Mouse (Mus musculus) ES-Bruce4 (cell line): Measurements from ENCODE around the gene Gpatch2. TPM values are rescaled to one million over a fixed set of nuclear protein-coding genes. Genes with fewer than 3 reads are reported as not detected.

Experiments used
- H3K27ac ChIP-seq: 2 replicates; pipeline ENCODE4 v1.5.1; 2012; ENCODE audit warnings: low read length, inconsistent platforms; ENCODE audit not compliant: insufficient read depth
- H3K27me3 ChIP-seq: 2 replicates; pipeline ENCODE4 v1.6.1; 2012; ENCODE audit warnings: mild to moderate bottlenecking, low read length, inconsistent platforms; ENCODE audit not compliant: control insufficient read depth, poor library complexity, insufficient read depth, severe bottlenecking
- H3K36me3 ChIP-seq: 2 replicates; pipeline ENCODE4 v1.6.1; 2012; ENCODE audit warnings: inconsistent platforms, mild to moderate bottlenecking, low read length, moderate library complexity; ENCODE audit not compliant: control insufficient read depth, poor library complexity, insufficient read depth, severe bottlenecking
- H3K4me1 ChIP-seq: one replicate; pipeline ENCODE4 v1.8.1; 2011; ENCODE audit warnings: low read length; ENCODE audit not compliant: control insufficient read depth, insufficient read depth
- H3K4me3 ChIP-seq: 2 replicates; pipeline ENCODE4 v1.5.1; 2011; ENCODE audit warnings: low read depth, mild to moderate bottlenecking, low read length
- H3K9ac ChIP-seq: 2 replicates; pipeline ENCODE4 v1.6.1; 2012; ENCODE audit warnings: low read depth, mild to moderate bottlenecking, inconsistent platforms; ENCODE audit not compliant: poor library complexity, severe bottlenecking
- H3K9me3 ChIP-seq: replicated peaks from 2 replicates; pipeline ENCODE4 v1.6.1; 2012; ENCODE audit warnings: mild to moderate bottlenecking, low read length, inconsistent platforms; ENCODE audit not compliant: control insufficient read depth, poor library complexity, insufficient read depth, severe bottlenecking
- CTCF ChIP-seq: IDR thresholded peaks from one replicate; pipeline ENCODE4 v1.8.1; 2011; ENCODE audit warnings: low read depth, low read length
- EP300 ChIP-seq: IDR thresholded peaks from 2 replicates; pipeline ENCODE4 v1.6.1; 2011; ENCODE audit warnings: low read depth, low read length; ENCODE audit not compliant: insufficient read depth
- POLR2A ChIP-seq: IDR thresholded peaks from one replicate; pipeline ENCODE4 v1.8.1; 2011; ENCODE audit warnings: low read length; ENCODE audit not compliant: insufficient read depth
- polyA plus RNA-seq: library from polyadenylated mRNA; stranded (reverse); fragments of >200 nt; gene quantifications from 2 replicates; pipeline ENCODE4 v1.2.4, GENCODE M21; 2011; ENCODE audit warnings: low read depth; ENCODE audit not compliant: missing spikeins, insufficient read depth, insufficient read length

Gene Gpatch2
- polyA plus RNA-seq, 1 experiment = 27.0 TPM

DNA sequence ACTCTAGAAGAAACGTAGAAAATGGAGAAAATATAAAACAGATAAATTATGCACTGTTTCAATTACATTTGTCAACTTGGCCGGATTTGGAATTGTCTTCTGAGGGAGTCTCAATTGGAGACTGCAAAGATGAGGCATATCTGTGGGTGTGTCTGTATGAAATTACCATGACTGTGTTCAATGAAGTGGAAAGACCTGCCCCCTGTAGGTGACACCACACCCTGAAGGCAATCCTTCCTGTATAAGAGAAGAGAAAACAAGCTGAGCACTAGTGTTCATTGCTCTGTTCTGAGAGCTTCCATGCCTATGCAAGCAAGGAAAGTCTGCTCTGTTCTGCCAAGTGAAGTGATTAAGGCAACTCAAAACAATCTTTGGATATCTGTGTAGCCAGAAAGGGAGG is 153.7 kb downstream of the Gpatch2 start:
- Histone ChIP-seq H3K27ac (no peak overlapping the region), H3K36me3 (no peaks in the 10 kb centered on the region), H3K9me3 (no peaks in the 10 kb centered on the region), H3K9ac (no peak overlapping the region), H3K4me3 (no peak overlapping the region), H3K4me1 (no peaks in the 10 kb centered on the region), H3K27me3 (no peaks in the 10 kb centered on the region)
- no peak for TF ChIP-seq EP300
- no peak for TF ChIP-seq POLR2A
- no peak for TF ChIP-seq CTCF

- TF ChIP-seq EP300 = no peak
- no peak for TF ChIP-seq POLR2A
- Histone ChIP-seq H3K27me3 (no peaks in the 10 kb centered on the region), H3K9me3 (no peaks in the 10 kb centered on the region), H3K36me3 (no peaks in the 10 kb centered on the region), H3K4me3 (no peak overlapping the region), H3K4me1 (peaks cover 1% of the 10 kb centered on the region), H3K27ac (no peak overlapping the region), H3K9ac (no peak overlapping the region)
These were observed 158.2 kb downstream of the Gpatch2 start for GRCm38 (mm10) chr1:187373506-187373905.

DNA sequence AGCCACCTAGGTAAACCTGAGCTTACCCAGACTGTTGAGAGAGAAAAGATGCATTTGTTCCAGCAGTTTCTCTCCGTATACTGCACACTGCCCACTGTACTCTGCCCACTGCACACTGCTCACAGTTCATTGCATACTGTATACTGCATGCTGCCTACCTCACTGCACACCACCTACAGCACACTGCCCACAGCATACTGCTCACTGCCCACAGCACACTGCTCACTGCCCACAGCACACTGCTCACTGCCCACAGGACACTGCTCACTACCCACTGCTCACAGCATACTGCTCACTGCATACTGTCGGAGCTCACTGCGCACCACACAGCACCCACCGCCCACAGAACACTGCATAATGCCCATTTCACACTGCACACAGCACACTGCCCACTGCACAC is 159.1 kb downstream of the Gpatch2 start:
- H3K4me1 ChIP-seq = peaks cover 1% of the 10 kb centered on the region
- no peak overlapping the region for H3K9ac ChIP-seq
- H3K36me3 ChIP-seq = no peaks in the 10 kb centered on the region
- no peaks in the 10 kb centered on the region for H3K27me3 ChIP-seq
- no peak overlapping the region for H3K4me3 ChIP-seq
- TF ChIP-seq POLR2A (no peak), EP300 (no peak), CTCF (no peak)
- no peaks in the 10 kb centered on the region for H3K9me3 ChIP-seq
- no peak overlapping the region for H3K27ac ChIP-seq

- Histone ChIP-seq H3K4me1 (peaks cover 1% of the 10 kb centered on the region), H3K4me3 (no peak overlapping the region), H3K27ac (no peak overlapping the region), H3K36me3 (no peaks in the 10 kb centered on the region), H3K9ac (no peak overlapping the region), H3K27me3 (no peaks in the 10 kb centered on the region), H3K9me3 (no peaks in the 10 kb centered on the region)
- TF ChIP-seq POLR2A = no peak
- no peak for TF ChIP-seq CTCF
- TF ChIP-seq EP300 = no peak
These were observed 161.8 kb downstream of the Gpatch2 start for GRCm38 (mm10) chr1:187376946-187377671.

DNA sequence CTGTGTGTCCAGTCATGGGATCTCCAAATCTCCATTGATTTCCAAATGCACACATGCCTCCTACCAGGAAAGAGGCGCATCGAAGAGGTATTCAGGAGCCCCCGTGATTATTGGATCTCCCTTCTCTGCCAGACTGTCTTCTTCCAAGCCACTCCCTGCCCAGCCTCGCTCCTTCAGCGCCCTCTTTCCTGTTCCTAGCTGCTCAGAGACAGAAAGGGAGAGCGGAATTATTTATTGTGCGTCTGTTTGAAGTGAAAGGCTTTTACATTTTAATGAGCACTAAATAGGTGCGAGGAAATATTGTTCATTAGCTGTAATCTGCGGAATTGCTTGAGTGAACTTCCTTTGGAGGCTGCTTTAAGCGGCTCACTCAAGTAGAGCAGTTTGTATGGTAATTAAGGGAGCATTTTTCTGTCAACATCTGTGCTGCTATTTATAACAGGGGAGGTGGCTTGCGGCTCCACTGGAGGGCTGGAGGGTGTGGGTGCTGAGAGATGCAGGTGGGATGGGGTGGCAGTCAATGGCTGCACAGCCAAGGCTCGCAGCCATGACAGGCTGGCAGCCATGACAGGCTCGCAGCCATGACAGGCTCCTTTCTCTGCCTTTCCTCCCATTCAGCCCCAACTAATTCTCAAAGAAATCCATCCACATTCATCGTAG is 162.7 kb downstream of the Gpatch2 start:
- no peak for TF ChIP-seq EP300
- H3K9me3 ChIP-seq = no peaks in the 10 kb centered on the region
- no peaks in the 10 kb centered on the region for H3K36me3 ChIP-seq
- H3K27me3 ChIP-seq = no peaks in the 10 kb centered on the region
- H3K4me3 ChIP-seq = no peak overlapping the region
- no peak overlapping the region for H3K27ac ChIP-seq
- peaks cover 1% of the 10 kb centered on the region for H3K4me1 ChIP-seq
- no peak overlapping the region for H3K9ac ChIP-seq

DNA sequence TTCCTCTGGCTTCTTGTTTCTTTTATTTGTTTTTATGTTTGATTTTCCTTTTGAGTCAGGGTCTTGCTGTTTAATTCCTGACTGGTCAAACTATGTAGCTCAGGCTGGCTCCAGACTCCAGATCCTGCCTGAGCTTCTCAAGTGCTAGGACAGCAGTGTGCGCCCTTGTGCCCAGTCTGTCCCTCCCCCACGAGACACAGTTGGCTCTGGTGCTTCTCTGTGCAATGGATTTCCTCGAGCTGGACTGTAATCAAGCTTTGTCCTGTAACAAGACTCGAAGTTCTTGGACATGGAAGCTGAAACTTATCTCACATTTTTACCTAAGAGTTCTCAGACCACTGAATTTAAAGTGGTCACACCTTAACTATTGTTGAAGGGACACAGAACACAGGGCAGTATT is 174.2 kb downstream of the Gpatch2 start:
- no peaks in the 10 kb centered on the region for H3K4me1 ChIP-seq
- H3K36me3 ChIP-seq = no peaks in the 10 kb centered on the region; the same call in 1 of the 2 replicates
- H3K27ac ChIP-seq = no peak overlapping the region
- peaks cover 4% of the 10 kb centered on the region; the same call in 1 of the 2 replicates for H3K9me3 ChIP-seq
- H3K4me3 ChIP-seq = no peak overlapping the region
- TF ChIP-seq EP300 (no peak), CTCF (no peak), POLR2A (no peak)
- H3K27me3 ChIP-seq = no peaks in the 10 kb centered on the region; the same call in 1 of the 2 replicates
- no peak overlapping the region for H3K9ac ChIP-seq
